Mouse (Mus musculus): ENCODE measurements around the gene Cyfip2. TPM values are rescaled to one million over a fixed set of nuclear protein-coding genes. Genes with fewer than 3 reads are reported as not detected.
"Not testable (repeated sequence)": the region's sequence is repeated elsewhere in the genome, so short reads cannot be mapped to it uniquely, and the experiment has no call there.

The Cyfip2 gene
- polyA plus RNA-seq, 1 experiment, result 31.2 TPM

GRCm38 (mm10) chr11:46184946-46185345 lies 127.7 kb downstream of the Cyfip2 start:
- Histone ChIP-seq H3K36me3 (ENCODE audit: control insufficient read depth, insufficient read depth, low read length, poor library complexity, severe bottlenecking) (no peaks in the 10 kb centered on the region), H3K27ac (ENCODE audit: insufficient read depth, low read length) (no peak overlapping the region), H3K27me3 (ENCODE audit: control insufficient read depth, insufficient read depth, low read length, poor library complexity, severe bottlenecking) (no peaks in the 10 kb centered on the region), H3K4me3 (ENCODE audit: low read depth, low read length) (no peak overlapping the region), H3K9me3 (replicated peaks; ENCODE audit: control insufficient read depth, insufficient read depth, low read length, poor library complexity, severe bottlenecking) (no peaks in the 10 kb centered on the region), H3K9ac (ENCODE audit: low read depth, poor library complexity, severe bottlenecking) (no peak overlapping the region), H3K4me1 (ENCODE audit: control insufficient read depth, insufficient read depth, low read length) (no peaks in the 10 kb centered on the region)
- TF ChIP-seq POLR2A (IDR thresholded peaks at IDR 0.05; ENCODE audit: insufficient read depth, low read length) (no peak), CTCF (IDR thresholded peaks at IDR 0.05; ENCODE audit: low read depth, low read length) (no peak), EP300 (IDR thresholded peaks at IDR 0.05; ENCODE audit: insufficient read depth, low read depth, low read length) (no peak)

- H3K27me3 ChIP-seq (ENCODE audit: control insufficient read depth, insufficient read depth, low read length, poor library complexity, severe bottlenecking); H3K36me3 ChIP-seq (ENCODE audit: control insufficient read depth, insufficient read depth, low read length, poor library complexity, severe bottlenecking); H3K4me1 ChIP-seq (ENCODE audit: control insufficient read depth, insufficient read depth, low read length); H3K9ac ChIP-seq (ENCODE audit: low read depth, poor library complexity, severe bottlenecking); H3K9me3 ChIP-seq (replicated peaks; ENCODE audit: control insufficient read depth, insufficient read depth, low read length, poor library complexity, severe bottlenecking); H3K4me3 ChIP-seq (ENCODE audit: low read depth, low read length); H3K27ac ChIP-seq (ENCODE audit: insufficient read depth, low read length): not testable (repeated sequence)
These were observed 130.6 kb downstream of the Cyfip2 start for GRCm38 (mm10) chr11:46182031-46182430.

DNA sequence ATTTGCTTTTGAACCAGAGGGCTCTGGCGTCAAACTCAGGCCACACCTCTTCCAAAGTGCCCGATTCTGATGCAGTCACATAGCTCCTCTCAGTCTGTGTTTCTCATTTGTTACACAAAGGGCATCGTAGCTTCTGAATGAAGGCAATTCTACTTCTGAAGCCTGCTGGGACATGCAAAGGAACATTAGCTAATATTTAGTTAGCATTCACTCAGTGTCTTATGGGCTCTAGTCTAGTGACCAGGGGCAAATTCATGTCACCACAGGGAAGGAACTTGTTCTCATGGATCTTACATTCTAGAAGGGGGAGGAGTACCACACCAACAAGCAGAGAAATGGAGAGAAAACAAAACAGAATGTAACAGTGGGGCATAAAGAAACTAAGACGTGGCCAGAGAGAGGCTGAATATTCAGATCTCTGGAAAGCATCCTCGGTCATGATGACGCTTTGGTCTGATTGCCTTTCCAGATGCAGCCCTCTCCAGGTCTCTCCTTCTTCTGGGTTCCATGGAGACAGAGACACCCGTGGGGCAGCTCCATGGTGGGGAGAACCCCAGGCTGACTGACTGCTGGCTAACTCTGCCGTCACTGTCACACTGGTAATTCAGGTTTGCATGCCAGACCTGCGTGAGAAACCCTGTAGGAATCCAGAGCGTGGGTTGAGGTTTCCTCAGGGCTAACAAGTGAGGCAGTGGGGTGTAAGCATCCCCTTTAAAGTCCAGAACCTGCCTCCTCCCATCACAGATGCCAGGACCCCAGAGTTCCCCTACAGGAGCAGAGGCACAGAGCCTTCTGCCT lies 135.2 kb downstream of the Cyfip2 start:
- H3K27ac ChIP-seq (ENCODE audit: insufficient read depth, low read length), result no peak overlapping the region
- no peak for TF ChIP-seq CTCF (IDR thresholded peaks at IDR 0.05; ENCODE audit: low read depth, low read length)
- TF ChIP-seq EP300 (IDR thresholded peaks at IDR 0.05; ENCODE audit: insufficient read depth, low read depth, low read length), result no peak
- TF ChIP-seq POLR2A (IDR thresholded peaks at IDR 0.05; ENCODE audit: insufficient read depth, low read length), result no peak
- H3K36me3 ChIP-seq (ENCODE audit: control insufficient read depth, insufficient read depth, low read length, poor library complexity, severe bottlenecking), result no peaks in the 10 kb centered on the region
- no peak overlapping the region for H3K9ac ChIP-seq (ENCODE audit: low read depth, poor library complexity, severe bottlenecking)
- no peak overlapping the region for H3K4me3 ChIP-seq (ENCODE audit: low read depth, low read length)
- no peaks in the 10 kb centered on the region for H3K4me1 ChIP-seq (ENCODE audit: control insufficient read depth, insufficient read depth, low read length)
- H3K9me3 ChIP-seq (replicated peaks; ENCODE audit: control insufficient read depth, insufficient read depth, low read length, poor library complexity, severe bottlenecking), result no peaks in the 10 kb centered on the region
- no peaks in the 10 kb centered on the region for H3K27me3 ChIP-seq (ENCODE audit: control insufficient read depth, insufficient read depth, low read length, poor library complexity, severe bottlenecking)

GRCm38 (mm10) chr11:46176155-46176554 lies 136.5 kb downstream of the Cyfip2 start:
- Histone ChIP-seq H3K36me3 (ENCODE audit: control insufficient read depth, insufficient read depth, low read length, poor library complexity, severe bottlenecking) (no peaks in the 10 kb centered on the region), H3K27me3 (ENCODE audit: control insufficient read depth, insufficient read depth, low read length, poor library complexity, severe bottlenecking) (no peaks in the 10 kb centered on the region), H3K4me3 (ENCODE audit: low read depth, low read length) (no peak overlapping the region), H3K4me1 (ENCODE audit: control insufficient read depth, insufficient read depth, low read length) (no peaks in the 10 kb centered on the region), H3K27ac (ENCODE audit: insufficient read depth, low read length) (no peak overlapping the region), H3K9me3 (replicated peaks; ENCODE audit: control insufficient read depth, insufficient read depth, low read length, poor library complexity, severe bottlenecking) (no peaks in the 10 kb centered on the region), H3K9ac (ENCODE audit: low read depth, poor library complexity, severe bottlenecking) (no peak overlapping the region)
- TF ChIP-seq CTCF (IDR thresholded peaks at IDR 0.05; ENCODE audit: low read depth, low read length) (no peak), POLR2A (IDR thresholded peaks at IDR 0.05; ENCODE audit: insufficient read depth, low read length) (no peak), EP300 (IDR thresholded peaks at IDR 0.05; ENCODE audit: insufficient read depth, low read depth, low read length) (no peak)

DNA sequence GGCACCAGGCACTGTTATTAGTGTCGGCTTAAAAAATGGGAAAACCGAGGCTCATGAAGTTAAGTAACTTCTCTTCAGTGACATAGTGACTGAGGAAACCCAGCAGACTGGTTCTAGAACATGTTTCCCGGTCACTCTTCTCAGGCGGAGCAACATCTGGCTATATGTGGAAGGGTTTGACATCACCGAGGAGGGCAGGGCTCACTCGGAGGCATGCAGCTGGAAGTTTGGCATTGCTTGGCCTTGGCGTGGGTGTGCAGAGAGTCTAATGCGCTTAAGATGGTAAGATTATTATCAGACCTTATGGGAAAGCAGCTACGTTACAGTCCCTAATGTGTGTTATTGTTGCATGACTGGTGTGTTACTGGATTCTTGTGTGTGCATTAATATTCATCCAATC lies 140.5 kb downstream of the Cyfip2 start:
- Histone ChIP-seq H3K4me1 (ENCODE audit: control insufficient read depth, insufficient read depth, low read length) (no peaks in the 10 kb centered on the region), H3K27ac (ENCODE audit: insufficient read depth, low read length) (no peak overlapping the region), H3K9ac (ENCODE audit: low read depth, poor library complexity, severe bottlenecking) (no peak overlapping the region), H3K9me3 (replicated peaks; ENCODE audit: control insufficient read depth, insufficient read depth, low read length, poor library complexity, severe bottlenecking) (no peaks in the 10 kb centered on the region), H3K27me3 (ENCODE audit: control insufficient read depth, insufficient read depth, low read length, poor library complexity, severe bottlenecking) (no peaks in the 10 kb centered on the region), H3K4me3 (ENCODE audit: low read depth, low read length) (no peak overlapping the region), H3K36me3 (ENCODE audit: control insufficient read depth, insufficient read depth, low read length, poor library complexity, severe bottlenecking) (no peaks in the 10 kb centered on the region)
- TF ChIP-seq CTCF (IDR thresholded peaks at IDR 0.05; ENCODE audit: low read depth, low read length), result no peak
- no peak for TF ChIP-seq EP300 (IDR thresholded peaks at IDR 0.05; ENCODE audit: insufficient read depth, low read depth, low read length)
- no peak for TF ChIP-seq POLR2A (IDR thresholded peaks at IDR 0.05; ENCODE audit: insufficient read depth, low read length)

- Histone ChIP-seq H3K36me3 (ENCODE audit: control insufficient read depth, insufficient read depth, low read length, poor library complexity, severe bottlenecking) (no peaks in the 10 kb centered on the region), H3K27me3 (ENCODE audit: control insufficient read depth, insufficient read depth, low read length, poor library complexity, severe bottlenecking) (no peaks in the 10 kb centered on the region), H3K9me3 (replicated peaks; ENCODE audit: control insufficient read depth, insufficient read depth, low read length, poor library complexity, severe bottlenecking) (no peaks in the 10 kb centered on the region), H3K4me3 (ENCODE audit: low read depth, low read length) (no peak overlapping the region), H3K9ac (ENCODE audit: low read depth, poor library complexity, severe bottlenecking) (no peak overlapping the region), H3K4me1 (ENCODE audit: control insufficient read depth, insufficient read depth, low read length) (no peaks in the 10 kb centered on the region), H3K27ac (ENCODE audit: insufficient read depth, low read length) (no peak overlapping the region)
- TF ChIP-seq POLR2A (IDR thresholded peaks at IDR 0.05; ENCODE audit: insufficient read depth, low read length), result no peak
- TF ChIP-seq EP300 (IDR thresholded peaks at IDR 0.05; ENCODE audit: insufficient read depth, low read depth, low read length), result no peak
- no peak for TF ChIP-seq CTCF (IDR thresholded peaks at IDR 0.05; ENCODE audit: low read depth, low read length)
These were observed 142.8 kb downstream of the Cyfip2 start for GRCm38 (mm10) chr11:46169908-46170307.
